Mouse (Mus musculus) myocyte (in vitro differentiated cells): ENCODE measurements around the gene Tmem82.

ENCODE experiments used
- CEBPB ChIP-seq: IDR thresholded peaks from 2 replicates; pipeline ENCODE4 v1.6.1; 2011; ENCODE audit warnings: mild to moderate bottlenecking, moderate library complexity; ENCODE audit not compliant: poor library complexity, insufficient read depth, severe bottlenecking
- E2F4 ChIP-seq: IDR thresholded peaks from one replicate; pipeline ENCODE4 v1.6.1; 2011; ENCODE audit warnings: mild to moderate bottlenecking, control low read depth, moderate library complexity; ENCODE audit not compliant: insufficient read depth
- MAX ChIP-seq: IDR thresholded peaks from one replicate; pipeline ENCODE4 v1.6.1; 2011; ENCODE audit warnings: low read depth, mild to moderate bottlenecking, control low read depth
- MYOD1 ChIP-seq, 3 experiments: IDR thresholded peaks; one replicate each; pipeline ENCODE4 v1.6.1; 2011; ENCODE audit warnings: control low read depth in 2 of 3, low read depth in 2 of 3, mild to moderate bottlenecking in 2 of 3, moderate library complexity in 1 of 3; ENCODE audit not compliant: insufficient read length in 2 of 3, control insufficient read depth in 1 of 3
- MYOG ChIP-seq, 3 experiments: IDR thresholded peaks; one replicate each; pipeline ENCODE4 v1.6.1; 2011; ENCODE audit warnings: control low read depth in 2 of 3, low read depth in 2 of 3, mild to moderate bottlenecking in 2 of 3; ENCODE audit not compliant: insufficient read length in 2 of 3, control insufficient read depth in 1 of 3, insufficient read depth in 1 of 3
- POLR2A ChIP-seq: IDR thresholded peaks from one replicate; pipeline ENCODE4 v1.6.1; 2011; ENCODE audit warnings: low read depth, mild to moderate bottlenecking, control low read depth, moderate library complexity; ENCODE audit not compliant: insufficient read length
- POLR2AphosphoS2 ChIP-seq: IDR thresholded peaks from one replicate; pipeline ENCODE4 v1.6.1; 2011; ENCODE audit warnings: low read depth, control low read depth; ENCODE audit not compliant: insufficient read length
- SRF ChIP-seq: IDR thresholded peaks from one replicate; pipeline ENCODE4 v1.6.1; 2011; ENCODE audit warnings: low read depth; ENCODE audit not compliant: control insufficient read depth, insufficient read length
- TCF12 ChIP-seq: IDR thresholded peaks from one replicate; pipeline ENCODE4 v1.6.1; 2011; ENCODE audit warnings: mild to moderate bottlenecking, control low read depth; ENCODE audit not compliant: poor library complexity, insufficient read depth, severe bottlenecking
- TCF3 ChIP-seq: IDR thresholded peaks from one replicate; pipeline ENCODE4 v1.6.1; 2011; ENCODE audit warnings: low read depth, control low read depth; ENCODE audit not compliant: insufficient read length
- USF1 ChIP-seq: IDR thresholded peaks from one replicate; pipeline ENCODE4 v1.6.1; 2011; ENCODE audit warnings: low read depth, mild to moderate bottlenecking, control low read depth, moderate library complexity

GRCm38 (mm10) chr4:141624134-141624533 is 5.7 kb upstream of the Tmem82 start:
- TF ChIP-seq POLR2AphosphoS2 (no peak), E2F4 (no peak), POLR2A (no peak), USF1 (no peak), MAX (no peak), TCF12 (no peak), MYOD1 (IDR thresholded peaks at IDR 0.05; ENCODE audit: control insufficient read depth in 1 of 3, insufficient read length in 2 of 3, low read depth in 2 of 3) (no peak), MYOG (IDR thresholded peaks at IDR 0.05; ENCODE audit: control insufficient read depth in 1 of 3, insufficient read depth in 1 of 3, insufficient read length in 2 of 3, low read depth in 2 of 3) (no peak), CEBPB (no peak), SRF (no peak), TCF3 (no peak)
